Mouse (Mus musculus) heart, embryonic 11.5 days (tissue): Measurements from ENCODE around the gene Zfp811. TPM values are rescaled to one million over a fixed set of nuclear protein-coding genes. Genes with fewer than 3 reads are reported as not detected.
A peak's percentile ranks its signal among the peaks of the same experiment; 100 is the strongest.

Experiments used
- ATAC-seq: fragments of 200-750 bp; cut with Nextera tagmentation; replicated peaks from 2 replicates; pipeline ENCODE4 v1.8.0; 2017; ENCODE audit warnings: moderate library complexity; ENCODE audit not compliant: insufficient number of reproducible peaks, low FRiP score, low TSS enrichment
- H3K27ac ChIP-seq: fragments of 300-500 bp; sonication (generic); 2 replicates; pipeline ENCODE4 v1.5.1; 2014; ENCODE audit warnings: mild to moderate bottlenecking, low read depth, low read length
- H3K27me3 ChIP-seq: fragments of 300-500 bp; sonication (generic); 2 replicates; pipeline ENCODE4 v1.6.1; 2014; ENCODE audit warnings: mild to moderate bottlenecking, low read length, mixed read lengths; ENCODE audit not compliant: control insufficient read depth, insufficient read depth
- H3K36me3 ChIP-seq: fragments of 300-500 bp; sonication (generic); 2 replicates; pipeline ENCODE4 v1.6.1; 2014; ENCODE audit warnings: mild to moderate bottlenecking, low read length, moderate library complexity, mixed read lengths; ENCODE audit not compliant: control insufficient read depth, insufficient read depth
- H3K4me1 ChIP-seq: fragments of 300-500 bp; sonication (generic); 2 replicates; pipeline ENCODE4 v1.6.1; 2014; ENCODE audit warnings: low read length; ENCODE audit not compliant: control insufficient read depth, insufficient read depth
- H3K4me2 ChIP-seq: fragments of 300-500 bp; sonication (generic); 2 replicates; pipeline ENCODE4 v1.6.1; 2014; ENCODE audit warnings: mild to moderate bottlenecking, moderate library complexity
- H3K4me3 ChIP-seq: fragments of 300-500 bp; sonication (generic); 2 replicates; pipeline ENCODE4 v1.5.1; 2014; ENCODE audit warnings: low read depth, low read length
- H3K9ac ChIP-seq: fragments of 300-500 bp; sonication (generic); 2 replicates; pipeline ENCODE4 v1.6.1; 2014; ENCODE audit warnings: mild to moderate bottlenecking, low read depth, low read length, moderate library complexity
- H3K9me3 ChIP-seq: fragments of 300-500 bp; sonication (generic); replicated peaks from 2 replicates; pipeline ENCODE4 v1.6.1; 2016; ENCODE audit warnings: low read length; ENCODE audit not compliant: control insufficient read depth
- WGBS: fragments of 180-500 bp; shearing (Covaris S2); extraction: QIAGEN DNeasy Blood & Tissue Kit; methylation state at CpG from one replicate; pipeline ENCODE4 v1.1.7; 2014; ENCODE audit not compliant: insufficient replicate concordance; 5-methylcytosine and 5-hydroxymethylcytosine counted together
- polyA plus RNA-seq: library from polyadenylated mRNA; unstranded; fragments of >200 nt; fragmentation: Nextera tagmentation; extraction: Ambion mirVana; gene quantifications from 2 replicates; pipeline ENCODE4 v1.2.1, GENCODE M21; 2014

The Zfp811 gene
- polyA plus RNA-seq, 1 experiment from 2014 or later = 2.1 TPM

DNA sequence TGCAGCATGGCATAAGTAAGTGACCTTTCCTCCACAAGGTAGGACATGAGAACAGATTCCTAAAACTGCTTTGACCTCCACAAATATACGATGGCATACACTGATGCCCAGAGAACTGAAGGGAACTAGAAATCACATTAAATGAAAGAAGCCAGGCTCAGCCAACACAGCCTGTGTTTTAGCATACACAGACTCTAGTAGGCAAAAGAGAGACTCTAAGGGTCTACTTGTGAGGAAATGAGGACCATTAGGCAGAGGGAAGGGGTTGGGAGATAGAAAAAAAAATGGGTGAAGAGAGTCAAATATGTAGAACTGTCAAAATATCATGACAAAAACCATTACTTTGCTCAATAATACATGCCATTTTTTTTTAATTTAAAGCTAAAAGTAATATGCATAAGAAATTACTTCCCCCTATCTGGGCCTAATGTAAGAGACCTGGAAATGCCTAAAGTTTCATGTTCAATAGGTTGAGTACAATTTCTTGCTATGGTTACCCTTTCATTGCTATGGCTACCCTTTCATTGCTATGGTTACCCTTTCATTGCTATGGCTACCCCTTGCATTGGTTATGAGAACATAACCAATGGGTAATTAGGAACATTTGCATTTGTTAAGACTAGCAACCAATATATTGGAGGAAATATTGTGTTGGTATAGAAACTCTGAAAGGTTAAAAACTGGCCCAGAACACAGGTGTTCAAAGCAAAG, 6.5 kb upstream of the Zfp811 start:
- no peaks in the 10 kb centered on the region for H3K4me1 ChIP-seq
- 93% methylated on average over 1 of the region's 1 CpGs for WGBS
- H3K36me3 ChIP-seq = peaks cover 21% of the 10 kb centered on the region
- H3K27me3 ChIP-seq = no peaks in the 10 kb centered on the region
- H3K9me3 ChIP-seq = no peaks in the 10 kb centered on the region
- H3K4me3 ChIP-seq = no peak overlapping the region
- no peak for ATAC-seq
- no peak overlapping the region for H3K9ac ChIP-seq
- no peak overlapping the region for H3K27ac ChIP-seq
- H3K4me2 ChIP-seq = no peak overlapping the region

DNA sequence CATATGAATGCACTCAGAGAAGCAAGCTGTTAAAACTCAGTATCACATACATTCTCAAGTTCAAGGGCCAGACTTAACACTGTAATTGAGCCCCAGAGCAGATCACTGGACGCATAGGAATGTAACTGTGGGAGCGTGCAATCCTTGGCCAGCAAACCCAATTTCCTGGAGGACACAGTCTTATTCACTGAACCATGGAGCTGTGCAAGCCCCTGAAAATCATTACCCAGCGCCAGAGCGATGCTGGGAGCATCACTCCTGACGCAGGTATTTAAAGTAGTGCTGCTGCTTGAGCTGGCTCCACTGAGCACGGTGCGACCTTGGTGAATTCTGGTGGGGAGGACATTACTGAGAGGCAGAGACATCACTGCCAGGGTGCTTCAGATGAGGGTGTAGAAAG, 4.4 kb upstream of the Zfp811 start:
- Histone ChIP-seq H3K9me3 (no peaks in the 10 kb centered on the region), H3K4me3 (no peak overlapping the region), H3K4me1 (peaks cover 3% of the 10 kb centered on the region), H3K27ac (no peak overlapping the region), H3K9ac (no peak overlapping the region), H3K4me2 (no peak overlapping the region), H3K27me3 (no peaks in the 10 kb centered on the region), H3K36me3 (peaks cover 5% of the 10 kb centered on the region)
- no peak for ATAC-seq
- WGBS = 73% methylated on average over 7 of the region's 7 CpGs

DNA sequence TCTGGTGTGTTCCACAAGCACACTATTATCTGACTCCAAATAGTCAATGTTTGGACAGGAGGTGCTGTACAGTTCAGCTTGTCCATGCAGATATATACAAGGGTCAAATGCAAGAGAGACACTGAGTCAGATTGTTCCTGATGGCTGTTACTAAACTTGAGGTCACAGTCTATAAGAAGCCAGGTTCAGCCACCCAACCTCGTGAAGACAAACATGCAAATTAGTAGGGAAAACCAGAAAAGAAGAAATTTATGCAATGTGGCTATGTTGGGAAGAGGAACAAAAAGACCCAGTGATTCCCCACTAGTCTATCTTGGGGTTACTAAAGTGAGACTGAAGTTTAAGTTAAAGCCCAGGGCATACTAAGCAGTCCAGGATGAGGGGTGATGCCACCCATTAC, 917 bp upstream of the Zfp811 start:
- Histone ChIP-seq H3K4me2 (no peak overlapping the region), H3K9ac (no peak overlapping the region), H3K27ac (no peak overlapping the region), H3K36me3 (no peaks in the 10 kb centered on the region), H3K27me3 (no peaks in the 10 kb centered on the region), H3K4me1 (peaks cover 4% of the 10 kb centered on the region), H3K9me3 (no peaks in the 10 kb centered on the region), H3K4me3 (no peak overlapping the region)
- ATAC-seq = no peak
- 47% methylated on average over 1 of the region's 1 CpGs for WGBS

DNA sequence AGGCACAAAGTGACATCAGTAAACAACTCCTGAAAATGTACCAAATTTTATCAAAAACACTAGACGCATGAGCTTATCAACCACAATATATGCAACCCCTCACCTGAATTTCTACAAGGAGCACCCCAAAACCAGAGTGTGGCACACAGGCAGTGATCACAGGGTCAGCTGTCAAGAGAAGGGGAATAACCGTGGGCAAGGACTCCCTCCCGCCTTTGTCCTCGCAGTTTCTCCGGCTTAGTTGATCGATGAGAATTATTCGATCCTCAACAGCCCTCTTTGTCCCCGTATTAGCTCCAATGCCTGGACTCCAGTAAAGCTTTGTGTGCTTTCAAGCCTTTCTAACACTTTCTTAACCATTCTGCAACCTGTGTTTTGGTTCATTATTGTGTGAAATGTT, 810 bp downstream of the Zfp811 start:
- Histone ChIP-seq H3K27me3 (no peaks in the 10 kb centered on the region), H3K4me3 (peak overlapping the region; percentile 55), H3K4me2 (peak overlapping the region; percentile 80), H3K9me3 (no peaks in the 10 kb centered on the region), H3K36me3 (no peaks in the 10 kb centered on the region), H3K27ac (no peak overlapping the region), H3K4me1 (peaks cover 4% of the 10 kb centered on the region), H3K9ac (0 out of 2 replicates have a peak overlapping the region, but pooled peaks have one; percentile 68)
- 14% methylated on average over 8 of the region's 8 CpGs for WGBS
- no peak for ATAC-seq

DNA sequence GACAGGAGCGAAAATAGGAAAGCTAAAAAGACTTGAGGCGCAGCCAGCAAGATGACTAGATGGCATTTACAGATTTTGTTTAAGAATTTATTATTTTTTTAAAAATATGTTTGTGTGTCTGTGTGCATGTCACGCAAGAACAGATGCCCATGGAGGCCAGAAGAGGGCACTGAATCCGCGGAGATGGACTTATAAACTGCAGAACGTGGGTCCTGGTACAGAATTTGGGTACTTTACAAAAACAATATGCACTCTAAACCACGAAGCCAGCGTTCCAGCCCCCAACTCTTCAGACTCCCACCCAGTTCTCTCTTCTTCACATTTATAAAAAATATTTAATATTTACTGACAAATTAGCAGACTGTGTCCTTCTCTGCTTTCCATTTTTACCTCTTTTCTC, 20.5 kb downstream of the Zfp811 start:
- peak overlapping the region; percentile 76 for H3K4me2 ChIP-seq
- no peak overlapping the region for H3K4me3 ChIP-seq
- peaks cover 14% of the 10 kb centered on the region for H3K4me1 ChIP-seq
- H3K9me3 ChIP-seq = no peaks in the 10 kb centered on the region
- H3K9ac ChIP-seq = no peak overlapping the region
- 69% methylated on average over 8 of the region's 8 CpGs for WGBS
- ATAC-seq = no peak
- H3K27me3 ChIP-seq = no peaks in the 10 kb centered on the region
- H3K36me3 ChIP-seq = peaks cover 6% of the 10 kb centered on the region; the same call in 1 of the 2 replicates
- no peak overlapping the region for H3K27ac ChIP-seq

DNA sequence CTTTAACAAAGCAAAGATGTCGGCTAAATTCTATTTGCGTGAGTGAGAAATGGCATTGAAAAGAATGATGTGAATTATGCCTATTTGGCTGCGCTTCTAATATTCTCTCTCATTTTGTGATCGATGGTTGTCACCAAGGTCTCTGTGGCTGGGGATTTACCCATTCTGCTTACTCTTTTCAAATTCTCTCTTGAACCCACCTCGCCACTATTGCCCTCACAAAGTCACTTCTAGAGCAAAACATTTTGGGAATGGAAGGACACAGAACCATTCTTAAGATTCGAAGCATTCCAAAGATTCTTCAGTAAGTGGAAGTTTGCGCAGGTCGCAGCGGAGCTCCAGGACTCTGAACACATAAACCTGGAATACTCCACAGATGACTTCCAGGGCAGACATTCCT, 21.2 kb downstream of the Zfp811 start:
- 5% methylated on average over 9 of the region's 9 CpGs for WGBS
- peak overlapping the region; percentile 76 for H3K4me2 ChIP-seq
- peak overlapping the region; percentile 86 for H3K4me3 ChIP-seq
- peaks cover 12% of the 10 kb centered on the region; the same call in 1 of the 2 replicates for H3K36me3 ChIP-seq
- H3K27me3 ChIP-seq = no peaks in the 10 kb centered on the region
- H3K9ac ChIP-seq = peak overlapping the region; percentile 70
- no peaks in the 10 kb centered on the region for H3K9me3 ChIP-seq
- no peak for ATAC-seq
- H3K4me1 ChIP-seq = peaks cover 14% of the 10 kb centered on the region
- peak overlapping the region; percentile 96 for H3K27ac ChIP-seq

DNA sequence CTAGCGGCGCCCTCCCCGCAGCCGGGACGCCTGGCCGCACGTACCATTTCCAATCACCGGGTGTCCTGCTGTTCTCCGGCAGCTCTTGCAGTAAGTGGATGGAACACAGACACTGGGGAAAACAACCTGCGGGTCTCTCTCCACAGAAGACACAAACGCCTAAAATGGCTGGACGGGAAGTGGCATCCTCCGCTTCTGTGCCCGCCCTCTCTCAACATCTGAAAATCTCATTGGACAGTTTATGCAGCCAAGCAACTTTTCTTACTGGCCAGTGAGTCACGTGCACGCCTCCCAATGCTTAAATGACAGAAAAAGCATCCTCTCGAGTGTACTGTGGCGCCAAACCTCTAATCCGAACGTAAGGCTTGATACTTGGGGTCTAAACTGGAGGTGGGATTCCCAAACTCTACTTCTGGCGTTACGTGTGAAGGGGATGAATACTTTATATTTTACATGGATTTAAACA, 21.6 kb downstream of the Zfp811 start, which contains the start of gene Zfp871:
Gene Zfp871, minus strand, starts transcription at position 194 of the 466 bp plus-strand sequence.
- H3K9me3 ChIP-seq = no peaks in the 10 kb centered on the region
- peak within 1 kb of the TSS; percentile 96 for H3K27ac ChIP-seq
- H3K4me1 ChIP-seq = peaks cover 14% of the 10 kb centered on the region
- peak; percentile 92 for ATAC-seq
- peaks cover 15% of the 10 kb centered on the region; the same call in 1 of the 2 replicates for H3K36me3 ChIP-seq
- peak within 1 kb of the TSS; percentile 98 for H3K9ac ChIP-seq
- WGBS = under 1% methylated on average over 21 of the region's 22 CpGs
- H3K4me2 ChIP-seq = peak within 1 kb of the TSS; percentile 76
- peak within 1 kb of the TSS; percentile 86 for H3K4me3 ChIP-seq
- H3K27me3 ChIP-seq = no peaks in the 10 kb centered on the region

DNA sequence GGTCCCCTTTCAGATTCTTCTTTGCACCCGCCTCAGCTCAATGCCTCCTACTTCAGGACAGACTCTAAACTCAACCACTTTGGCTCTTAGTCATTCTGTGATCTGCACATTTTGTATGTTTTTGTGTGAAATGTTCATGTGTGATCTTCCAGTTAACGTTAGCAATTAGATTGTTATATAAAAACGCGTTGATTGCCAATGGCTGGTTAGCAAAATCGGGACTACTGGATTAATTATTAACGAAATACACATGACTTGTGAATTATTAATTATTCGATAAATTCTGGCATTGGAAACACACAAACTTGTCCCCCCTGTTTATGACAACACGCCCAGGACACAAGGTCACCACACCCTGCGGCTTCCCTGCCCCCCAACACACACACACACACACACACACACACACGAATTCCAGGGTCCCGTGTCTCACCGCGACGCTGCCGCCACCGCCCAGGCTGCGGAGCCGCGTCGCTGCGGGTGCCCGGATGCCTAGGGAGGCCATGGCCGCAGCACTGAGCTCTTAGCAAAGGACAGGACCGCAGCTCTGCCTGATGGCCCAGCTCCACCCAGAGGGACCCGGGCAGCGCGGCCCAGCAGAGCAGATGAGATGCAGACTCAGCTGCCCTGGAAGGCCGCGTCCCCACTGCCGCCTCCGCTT, 22.2 kb downstream of the Zfp811 start:
- Histone ChIP-seq H3K4me2 (peak overlapping the region; percentile 76), H3K4me1 (peaks cover 14% of the 10 kb centered on the region), H3K27ac (peak overlapping the region; percentile 96), H3K9ac (peak overlapping the region; percentile 98), H3K27me3 (no peaks in the 10 kb centered on the region), H3K9me3 (no peaks in the 10 kb centered on the region), H3K4me3 (peak overlapping the region; percentile 86), H3K36me3 (peaks cover 15% of the 10 kb centered on the region; the same call in 1 of the 2 replicates)
- ATAC-seq = peak; percentile 84
- WGBS = under 1% methylated on average over 31 of the region's 31 CpGs
